Mouse (Mus musculus) liver, embryonic 16.5 days (tissue): Measurements from ENCODE around the gene Smox. TPM values are rescaled to one million over a fixed set of nuclear protein-coding genes. Genes with fewer than 3 reads are reported as not detected.
"Not testable (repeated sequence)": the region's sequence is repeated elsewhere in the genome, so short reads cannot be mapped to it uniquely, and the experiment has no call there.

ENCODE experiments used
- ATAC-seq: fragments of 200-750 bp; cut with Nextera tagmentation; 2 replicates; pipeline ENCODE4 v1.8.0; 2017; ENCODE audit warnings: low read depth, mild to moderate bottlenecking, moderate number of reproducible peaks, moderate library complexity
- H3K27ac ChIP-seq: fragments of 300-500 bp; sonication (generic); 2 replicates; pipeline ENCODE4 v1.5.1; 2014; ENCODE audit warnings: mild to moderate bottlenecking, low read length
- H3K27me3 ChIP-seq: fragments of 300-500 bp; sonication (generic); 2 replicates; pipeline ENCODE4 v1.6.1; 2014; ENCODE audit warnings: low read depth, low read length, mixed read lengths; ENCODE audit not compliant: control insufficient read depth, insufficient read depth
- H3K36me3 ChIP-seq: fragments of 300-500 bp; sonication (generic); 2 replicates; pipeline ENCODE4 v1.6.1; 2014; ENCODE audit warnings: mild to moderate bottlenecking; ENCODE audit not compliant: control insufficient read depth, insufficient read depth
- H3K4me1 ChIP-seq: fragments of 300-500 bp; sonication (generic); 2 replicates; pipeline ENCODE4 v1.6.1; 2014; ENCODE audit warnings: low read depth, low read length, mixed read lengths; ENCODE audit not compliant: control insufficient read depth
- H3K4me2 ChIP-seq: fragments of 300-500 bp; sonication (generic); 2 replicates; pipeline ENCODE4 v1.6.1; 2014; ENCODE audit warnings: low read depth, low read length, mixed read lengths
- H3K4me3 ChIP-seq: fragments of 300-500 bp; sonication (generic); 2 replicates; pipeline ENCODE4 v1.5.1; 2014; ENCODE audit warnings: low read depth, mild to moderate bottlenecking, low read length
- H3K9ac ChIP-seq: fragments of 300-500 bp; sonication (generic); 2 replicates; pipeline ENCODE4 v1.6.1; 2014; ENCODE audit warnings: low read depth, low read length
- H3K9me3 ChIP-seq: fragments of 300-500 bp; sonication (generic); replicated peaks from 2 replicates; pipeline ENCODE4 v1.6.1; 2016; ENCODE audit warnings: low read length; ENCODE audit not compliant: control insufficient read depth
- WGBS: fragments of 180-500 bp; shearing (Covaris S2); extraction: QIAGEN DNeasy Blood & Tissue Kit; methylation state at CpG from one replicate; pipeline ENCODE4 v1.1.7; 2014; ENCODE audit not compliant: insufficient replicate concordance; 5-methylcytosine and 5-hydroxymethylcytosine counted together
- polyA plus RNA-seq: library from polyadenylated mRNA; unstranded; fragments of >200 nt; fragmentation: Nextera tagmentation; extraction: Ambion mirVana; gene quantifications from 2 replicates; pipeline ENCODE4 v1.2.1, GENCODE M21; 2015

The Smox gene
- polyA plus RNA-seq, 1 experiment from 2014 or later, result 89.1 TPM

GRCm38 (mm10) chr2:131460946-131461682 lies 30.2 kb upstream of the Smox start:
- Histone ChIP-seq H3K9me3 (no peaks in the 10 kb centered on the region), H3K4me1 (no peaks in the 10 kb centered on the region), H3K4me2 (no peak overlapping the region), H3K27ac (no peak overlapping the region), H3K36me3 (no peaks in the 10 kb centered on the region), H3K9ac (no peak overlapping the region), H3K4me3 (no peak overlapping the region), H3K27me3 (no peaks in the 10 kb centered on the region)
- ATAC-seq, result no peak
- 55% methylated on average over 9 of the region's 9 CpGs for WGBS

DNA sequence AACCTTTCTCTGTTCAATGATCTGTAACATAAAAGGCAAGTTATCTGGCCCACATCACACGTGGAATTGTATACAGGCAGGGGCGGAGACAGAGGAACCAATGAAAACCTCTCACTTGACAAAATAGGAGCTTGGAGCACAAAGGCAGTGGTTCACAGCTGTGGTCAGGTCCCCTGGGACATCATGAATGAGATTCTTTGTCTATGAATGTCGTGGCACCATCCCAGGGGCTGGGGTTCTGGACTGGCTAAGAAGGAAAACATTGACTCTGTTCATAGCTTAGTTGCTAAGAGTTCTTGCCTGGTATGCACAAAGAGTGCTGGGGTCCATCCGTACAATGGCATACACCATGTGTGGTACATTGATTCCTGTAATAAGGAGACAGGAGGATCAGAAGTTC lies 28.3 kb upstream of the Smox start:
- WGBS, result 63% methylated on average over 4 of the region's 4 CpGs
- Histone ChIP-seq H3K9ac (no peak overlapping the region), H3K4me3 (no peak overlapping the region), H3K27me3 (no peaks in the 10 kb centered on the region), H3K4me2 (no peak overlapping the region), H3K9me3 (no peaks in the 10 kb centered on the region), H3K4me1 (no peaks in the 10 kb centered on the region), H3K27ac (no peak overlapping the region), H3K36me3 (no peaks in the 10 kb centered on the region)
- no peak for ATAC-seq

DNA sequence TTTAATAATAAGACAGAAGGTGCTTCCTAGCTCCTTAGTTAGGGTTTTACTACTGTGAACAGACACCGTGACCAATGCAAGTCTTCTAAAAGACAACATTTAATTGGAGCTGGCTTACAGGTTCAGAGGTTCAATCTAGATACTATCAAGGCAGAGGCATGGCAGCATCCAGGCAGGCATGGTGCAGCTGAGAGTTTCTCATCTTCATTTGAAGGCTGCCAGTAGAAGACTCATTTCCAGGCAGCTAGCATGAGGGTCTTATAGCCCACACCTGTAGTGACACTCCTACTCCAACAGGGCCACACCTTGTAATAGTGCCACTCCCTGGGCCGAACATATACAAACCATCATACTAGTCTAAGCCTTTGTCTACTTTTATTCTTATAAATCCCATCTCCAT lies 27.1 kb upstream of the Smox start:
- no peak overlapping the region for H3K9ac ChIP-seq
- no peaks in the 10 kb centered on the region for H3K9me3 ChIP-seq
- no peak overlapping the region for H3K4me3 ChIP-seq
- no peaks in the 10 kb centered on the region for H3K36me3 ChIP-seq
- 72% methylated on average over 2 of the region's 2 CpGs for WGBS
- no peaks in the 10 kb centered on the region for H3K27me3 ChIP-seq
- no peak overlapping the region for H3K4me2 ChIP-seq
- no peak for ATAC-seq
- H3K4me1 ChIP-seq, result no peaks in the 10 kb centered on the region
- H3K27ac ChIP-seq, result no peak overlapping the region

DNA sequence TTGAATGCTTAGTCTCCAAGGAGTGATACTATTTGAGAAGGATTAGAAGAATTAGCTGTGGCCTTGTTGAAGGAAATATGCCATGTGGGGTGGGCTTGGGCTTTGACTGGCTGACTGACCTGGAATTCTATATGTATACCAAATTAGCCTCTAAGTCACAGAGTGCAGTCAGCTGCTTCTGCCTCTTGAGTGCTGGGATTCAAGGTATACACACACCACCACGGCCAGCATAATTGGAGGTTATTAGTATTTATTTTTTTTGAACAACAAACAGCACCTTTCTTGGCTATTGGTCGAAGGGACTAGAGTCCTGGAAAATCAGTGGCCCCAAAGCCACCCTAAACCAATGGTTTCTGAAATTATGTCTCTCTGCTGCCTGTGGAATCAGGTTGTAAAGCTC lies 24.6 kb upstream of the Smox start:
- H3K4me2 ChIP-seq, result no peak overlapping the region
- 53% methylated on average over 2 of the region's 2 CpGs for WGBS
- H3K4me1 ChIP-seq, result no peaks in the 10 kb centered on the region
- H3K27me3 ChIP-seq, result no peaks in the 10 kb centered on the region
- no peak for ATAC-seq
- no peaks in the 10 kb centered on the region for H3K36me3 ChIP-seq
- H3K4me3 ChIP-seq, result no peak overlapping the region
- no peaks in the 10 kb centered on the region for H3K9me3 ChIP-seq
- H3K27ac ChIP-seq, result no peak overlapping the region
- H3K9ac ChIP-seq, result no peak overlapping the region

GRCm38 (mm10) chr2:131469916-131470315 lies 21.4 kb upstream of the Smox start:
- H3K4me1 ChIP-seq, result no peaks in the 10 kb centered on the region
- H3K9ac ChIP-seq, result no peak overlapping the region
- no peak overlapping the region for H3K4me3 ChIP-seq
- no peaks in the 10 kb centered on the region for H3K36me3 ChIP-seq
- no peak overlapping the region for H3K27ac ChIP-seq
- no peak overlapping the region for H3K4me2 ChIP-seq
- WGBS, result 55% methylated on average over 1 of the region's 1 CpGs
- no peaks in the 10 kb centered on the region for H3K9me3 ChIP-seq
- no peaks in the 10 kb centered on the region for H3K27me3 ChIP-seq
- no peak for ATAC-seq

DNA sequence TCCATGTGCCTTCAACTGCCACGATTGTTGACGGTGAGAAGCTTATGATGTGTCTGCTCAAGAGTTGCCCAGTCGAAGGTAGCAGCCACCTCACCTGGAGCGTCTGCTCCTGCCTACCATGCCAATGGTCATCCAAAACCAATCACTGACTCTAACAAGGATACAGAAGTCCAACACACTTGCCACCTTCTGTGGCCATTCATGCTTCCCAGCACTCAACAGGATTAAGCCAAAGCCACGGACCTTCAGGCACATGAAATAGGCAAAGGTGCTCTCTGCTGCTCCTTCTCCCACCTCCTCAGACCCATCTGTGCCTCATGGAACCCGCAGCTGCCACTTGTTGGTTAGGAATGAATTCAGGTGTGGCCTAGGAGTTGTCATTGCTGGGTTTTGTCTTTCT lies 17.5 kb upstream of the Smox start:
- WGBS, result 68% methylated on average over 6 of the region's 6 CpGs
- H3K27ac ChIP-seq, result no peak overlapping the region
- no peaks in the 10 kb centered on the region for H3K27me3 ChIP-seq
- H3K4me3 ChIP-seq, result no peak overlapping the region
- H3K9ac ChIP-seq, result no peak overlapping the region
- no peak for ATAC-seq
- H3K36me3 ChIP-seq, result no peaks in the 10 kb centered on the region
- H3K4me2 ChIP-seq, result no peak overlapping the region
- H3K4me1 ChIP-seq, result no peaks in the 10 kb centered on the region
- H3K9me3 ChIP-seq, result no peaks in the 10 kb centered on the region

DNA sequence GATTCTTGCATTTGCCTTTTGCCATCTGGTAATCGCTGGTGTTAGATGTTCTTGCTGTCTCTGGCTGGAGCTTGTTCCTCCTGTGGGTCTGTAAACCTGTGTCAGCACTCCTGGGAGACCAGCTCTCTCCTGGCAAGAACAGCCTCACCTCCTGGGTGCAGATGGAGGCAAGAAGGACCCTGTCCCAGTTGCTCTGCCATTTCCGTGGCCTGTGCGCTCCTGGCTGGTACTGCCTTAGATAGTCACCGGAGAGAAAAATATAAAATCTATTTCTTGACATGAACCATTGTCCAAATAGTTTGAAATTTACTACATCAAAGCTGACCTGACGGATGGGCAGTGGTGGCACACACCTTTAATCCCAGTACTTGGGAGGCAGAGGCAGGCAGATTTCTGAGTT lies 14.2 kb upstream of the Smox start:
- not testable (repeated sequence) for H3K27ac ChIP-seq, H3K9ac ChIP-seq, H3K4me3 ChIP-seq, ATAC-seq, H3K4me1 ChIP-seq, H3K4me2 ChIP-seq, H3K9me3 ChIP-seq, H3K27me3 ChIP-seq, H3K36me3 ChIP-seq
- WGBS, result 71% methylated on average over 5 of the region's 5 CpGs

DNA sequence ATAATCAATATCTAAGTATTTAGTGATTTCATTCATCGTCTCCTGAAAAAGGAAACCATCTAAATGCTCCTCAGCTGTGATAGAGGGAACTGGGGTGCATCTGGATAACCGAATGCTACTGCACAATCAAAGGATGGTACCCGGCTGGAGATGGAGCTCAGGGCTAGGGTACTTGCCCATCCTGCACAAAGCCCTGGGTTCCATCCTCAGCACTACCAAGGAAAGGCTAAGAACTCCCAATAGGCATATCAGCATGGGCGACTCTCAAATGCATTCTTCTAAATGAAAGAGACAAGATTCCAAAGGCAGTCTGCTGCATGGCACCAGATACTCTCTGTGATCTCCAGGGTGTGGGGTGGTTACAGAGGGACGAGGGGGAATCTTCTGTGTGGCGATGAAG lies 13.4 kb upstream of the Smox start:
- Histone ChIP-seq H3K9me3 (no peaks in the 10 kb centered on the region), H3K27me3 (no peaks in the 10 kb centered on the region; the same call in 1 of the 2 replicates), H3K4me2 (no peak overlapping the region), H3K9ac (no peak overlapping the region), H3K27ac (no peak overlapping the region), H3K4me3 (no peak overlapping the region), H3K4me1 (no peaks in the 10 kb centered on the region), H3K36me3 (no peaks in the 10 kb centered on the region)
- no peak for ATAC-seq
- 57% methylated on average over 6 of the region's 6 CpGs for whole genome bisulfite sequencing

DNA sequence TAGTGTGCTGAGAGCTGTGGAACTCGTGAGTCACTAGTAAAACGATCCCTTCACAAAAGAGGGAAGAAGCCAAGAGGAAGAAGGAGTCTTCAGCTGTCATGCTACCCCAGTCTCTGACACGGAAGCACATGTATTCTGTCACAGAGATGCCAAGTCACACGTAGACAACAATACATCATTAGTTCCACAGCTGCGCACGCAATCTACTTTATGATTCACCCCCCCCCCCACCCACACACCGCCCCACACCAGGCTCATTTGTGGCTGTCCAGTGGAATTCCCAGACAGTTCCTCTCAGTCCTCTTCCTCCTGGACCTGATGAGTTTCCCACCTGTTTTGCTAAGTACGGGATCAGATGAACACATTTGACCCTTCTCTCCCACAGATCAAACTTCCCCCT lies 12.9 kb upstream of the Smox start:
- no peak overlapping the region for H3K4me2 ChIP-seq
- no peak overlapping the region for H3K4me3 ChIP-seq
- H3K36me3 ChIP-seq, result no peaks in the 10 kb centered on the region
- no peaks in the 10 kb centered on the region for H3K9me3 ChIP-seq
- H3K4me1 ChIP-seq, result no peaks in the 10 kb centered on the region
- H3K27me3 ChIP-seq, result no peaks in the 10 kb centered on the region; the same call in 1 of the 2 replicates
- WGBS, result 65% methylated on average over 8 of the region's 8 CpGs
- no peak overlapping the region for H3K9ac ChIP-seq
- no peak for ATAC-seq
- H3K27ac ChIP-seq, result no peak overlapping the region
